Mouse (Mus musculus): ENCODE data around the gene Itgb3.

The Itgb3 gene

GRCm38 (mm10) chr11:104607491-104608245 lies at the start of gene Itgb3:
Itgb3 (plus strand) TSS chr11:104608000.
- ChIA-PET POLR2A (interaction anchor here (0.6 to 3.8 kb wide), 16 partner anchors 10 to 574 kb away, joined by 3 to 20 read pairs (median 4); no protein-coding TSS in a partner anchor), CTCF (interaction anchor here (0.6 to 1.5 kb wide), 12 partner anchors 9 to 836 kb away, joined by 3 to 5 read pairs (median 4); no protein-coding TSS in a partner anchor)

- ChIA-PET CTCF (no interaction called here), POLR2A (interaction anchor here in 3 of 4 experiments (0.6 to 1.0 kb wide), 3 partner anchors 9 to 69 kb away, joined by 3 to 5 read pairs (median 3); no protein-coding TSS in a partner anchor)
Observed at GRCm38 (mm10) chr11:104558065-104558464, 49.7 kb upstream of the Itgb3 start.

- CTCF ChIA-PET = interaction anchor here in 1 of 4 experiments (0.7 kb wide), 1 partner anchor 414 kb away, joined by 4 read pairs; no protein-coding TSS in a partner anchor
- POLR2A ChIA-PET = interaction anchor here in 3 of 4 experiments (0.6 to 1.0 kb wide), 4 partner anchors 9 to 1635 kb away, joined by 3 read pairs; no protein-coding TSS in a partner anchor
Observed at GRCm38 (mm10) chr11:104558651-104559403, 49.0 kb upstream of the Itgb3 start.

GRCm38 (mm10) chr11:104560971-104561370 lies 46.8 kb upstream of the Itgb3 start:
- ChIA-PET POLR2A (interaction anchor here in 3 of 4 experiments (1.0 to 1.7 kb wide), 4 partner anchors 9 to 11 kb away, joined by 3 to 5 read pairs (median 4); partner anchors contain the start of genes Cdc27 (in 1 of the 3) and Myl4 (in 1 of the 3)), CTCF (interaction anchor here in 2 of 4 experiments (0.5 to 0.7 kb wide), 4 partner anchors 20 to 638 kb away, joined by 3 to 8 read pairs (median 4); no protein-coding TSS in a partner anchor)

- CTCF ChIA-PET = no interaction called here
- POLR2A ChIA-PET = no interaction called here
Observed at GRCm38 (mm10) chr11:104563496-104563895, 44.3 kb upstream of the Itgb3 start.

GRCm38 (mm10) chr11:104565172-104565571 lies 42.6 kb upstream of the Itgb3 start:
- CTCF ChIA-PET = no interaction called here

GRCm38 (mm10) chr11:104566097-104566496 lies 41.7 kb upstream of the Itgb3 start:
- ChIA-PET POLR2A (no interaction called here), CTCF (interaction anchor here in 1 of 4 experiments (0.6 kb wide), 1 partner anchor 926 kb away, joined by 3 read pairs; no protein-coding TSS in a partner anchor)

More at GRCm38 (mm10) chr11:104565172-104565571, 42.6 kb upstream of the Itgb3 start:
- POLR2A ChIA-PET = interaction anchor here in 1 of 4 experiments (1.1 to 1.4 kb wide), 2 partner anchors 11 to 21 kb away, joined by 3 to 4 read pairs; no protein-coding TSS in a partner anchor

- ChIA-PET POLR2A (interaction anchor here in 2 of 4 experiments (1.3 to 1.5 kb wide), 2 partner anchors 21 to 55 kb away, joined by 3 read pairs; no protein-coding TSS in a partner anchor), CTCF (interaction anchor here in 1 of 4 experiments (0.6 to 0.8 kb wide), 2 partner anchors 411 to 927 kb away, joined by 3 read pairs; no protein-coding TSS in a partner anchor)
Observed at GRCm38 (mm10) chr11:104566796-104567195, 41.0 kb upstream of the Itgb3 start.

GRCm38 (mm10) chr11:104567736-104568135 lies 40.1 kb upstream of the Itgb3 start:
- POLR2A ChIA-PET = interaction anchor here in 2 of 4 experiments (0.9 to 1.5 kb wide), 3 partner anchors 22 to 268 kb away, joined by 3 read pairs; no protein-coding TSS in a partner anchor
- CTCF ChIA-PET = interaction anchor here in 1 of 4 experiments (0.8 kb wide), 1 partner anchor 410 kb away, joined by 3 read pairs; no protein-coding TSS in a partner anchor

- POLR2A ChIA-PET = interaction anchor here in 1 of 4 experiments (1.3 kb wide), 1 partner anchor 56 kb away, joined by 3 read pairs; no protein-coding TSS in a partner anchor
- CTCF ChIA-PET = no interaction called here
Observed at GRCm38 (mm10) chr11:104568326-104568725, 39.5 kb upstream of the Itgb3 start.

- POLR2A ChIA-PET = interaction anchor here in 1 of 4 experiments (1.1 to 1.3 kb wide), 2 partner anchors 10 to 15 kb away, joined by 3 to 4 read pairs; no protein-coding TSS in a partner anchor
Observed at GRCm38 (mm10) chr11:104570515-104570914, 37.3 kb upstream of the Itgb3 start.

GRCm38 (mm10) chr11:104571373-104571772 lies 36.4 kb upstream of the Itgb3 start:
- ChIA-PET POLR2A (interaction anchor here in 3 of 4 experiments (0.6 to 1.5 kb wide), 5 partner anchors 11 to 284 kb away, joined by 3 to 5 read pairs (median 4); no protein-coding TSS in a partner anchor), CTCF (interaction anchor here in 2 of 4 experiments (0.6 kb wide), 3 partner anchors 9 to 312 kb away, joined by 3 to 5 read pairs (median 3); no protein-coding TSS in a partner anchor)

More at GRCm38 (mm10) chr11:104570515-104570914, 37.3 kb upstream of the Itgb3 start:
- CTCF ChIA-PET = interaction anchor here in 1 of 4 experiments (0.6 kb wide), 1 partner anchor 402 kb away, joined by 3 read pairs; no protein-coding TSS in a partner anchor

GRCm38 (mm10) chr11:104572091-104572490 lies 35.7 kb upstream of the Itgb3 start:
- ChIA-PET CTCF (interaction anchor here in 1 of 4 experiments (0.6 kb wide), 1 partner anchor 313 kb away, joined by 3 read pairs; no protein-coding TSS in a partner anchor), POLR2A (interaction anchor here in 3 of 4 experiments (0.7 to 1.5 kb wide), 5 partner anchors 9 to 285 kb away, joined by 3 to 5 read pairs (median 4); no protein-coding TSS in a partner anchor)

- CTCF ChIA-PET = no interaction called here
Observed at GRCm38 (mm10) chr11:104572566-104572965, 35.2 kb upstream of the Itgb3 start.

GRCm38 (mm10) chr11:104576772-104577612 lies 30.8 kb upstream of the Itgb3 start:
- ChIA-PET POLR2A (interaction anchor here in 2 of 4 experiments (0.5 to 1.6 kb wide), 3 partner anchors 8 to 94 kb away, joined by 3 to 12 read pairs (median 3); no protein-coding TSS in a partner anchor), CTCF (no interaction called here)

More at GRCm38 (mm10) chr11:104572566-104572965, 35.2 kb upstream of the Itgb3 start:
- POLR2A ChIA-PET = interaction anchor here in 1 of 4 experiments (0.8 to 1.5 kb wide), 2 partner anchors 9 to 13 kb away, joined by 3 to 5 read pairs; no protein-coding TSS in a partner anchor

- CTCF ChIA-PET = no interaction called here
- POLR2A ChIA-PET = interaction anchor here in 1 of 4 experiments (0.6 to 0.7 kb wide), 3 partner anchors 39 to 143 kb away, joined by 3 to 5 read pairs (median 4); no protein-coding TSS in a partner anchor
Observed at GRCm38 (mm10) chr11:104578074-104578473, 29.7 kb upstream of the Itgb3 start.

GRCm38 (mm10) chr11:104579084-104579483 lies 28.7 kb upstream of the Itgb3 start:
- POLR2A ChIA-PET = interaction anchor here in 1 of 4 experiments (0.6 kb wide), 1 partner anchor 29 kb away, joined by 4 read pairs; the partner anchor contains the start of gene Itgb3
- CTCF ChIA-PET = no interaction called here

All from embryonic stem cell, embryonic (primary cell).